Mouse (Mus musculus): ENCODE measurements around the gene Flcn.

DNA sequence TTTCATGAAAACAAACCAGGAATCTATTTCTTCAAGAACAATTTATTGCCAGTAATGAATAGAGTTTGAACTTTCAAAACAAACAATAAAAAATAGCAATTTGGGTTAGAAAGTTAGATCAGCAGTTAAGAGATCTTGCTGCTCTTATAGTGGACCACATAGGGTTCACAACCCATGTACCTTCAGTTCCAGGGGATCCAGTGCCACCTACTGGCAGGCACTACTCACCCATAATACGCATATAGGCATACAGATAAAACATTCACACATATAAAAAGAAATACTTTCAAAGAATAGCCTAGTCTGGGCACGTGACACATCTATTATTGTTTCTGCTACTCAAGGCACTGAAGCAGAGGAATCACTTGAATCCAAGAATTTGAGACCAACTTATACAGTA lies 63.2 kb downstream of the Flcn start:
- peak; percentile 70 for TF ChIP-seq CTCF (IDR thresholded peaks at IDR 0.05; ENCODE audit: borderline replicate concordance, insufficient read depth, low read depth, low read length)
- TF ChIP-seq POLR2A (IDR thresholded peaks at IDR 0.05; ENCODE audit: borderline replicate concordance, insufficient read depth, low read length) = no peak
